Mouse (Mus musculus) lung, embryonic 14.5 days (tissue): ENCODE data around the gene Ppil3. TPM values are rescaled to one million over a fixed set of nuclear protein-coding genes. Genes with fewer than 3 reads are reported as not detected.
A peak's percentile ranks its signal among the peaks of the same experiment; 100 is the strongest.

Experiments
- ATAC-seq: fragments of 200-750 bp; cut with Nextera tagmentation; 2 replicates; pipeline ENCODE4 v1.8.0; 2017; ENCODE audit warnings: mild to moderate bottlenecking, moderate TSS enrichment, moderate library complexity; ENCODE audit not compliant: insufficient read depth
- DNase-seq: peaks from one replicate; pipeline ENCODE4 v3.0.0-alpha.2; 2015
- H3K27ac ChIP-seq: fragments of 300-500 bp; sonication (generic); 2 replicates; pipeline ENCODE4 v1.5.1; 2014; ENCODE audit warnings: low read depth, mild to moderate bottlenecking, moderate library complexity
- H3K27me3 ChIP-seq: fragments of 300-500 bp; sonication (generic); 2 replicates; pipeline ENCODE4 v1.6.1; 2014; ENCODE audit warnings: low read length, control low read depth; ENCODE audit not compliant: insufficient read depth
- H3K36me3 ChIP-seq: fragments of 300-500 bp; sonication (generic); 2 replicates; pipeline ENCODE4 v1.6.1; 2014; ENCODE audit warnings: control low read depth; ENCODE audit not compliant: insufficient read depth
- H3K4me1 ChIP-seq: fragments of 300-500 bp; sonication (generic); 2 replicates; pipeline ENCODE4 v1.6.1; 2014; ENCODE audit warnings: antibody characterized with exemption, control low read depth; ENCODE audit not compliant: insufficient read depth
- H3K4me2 ChIP-seq: fragments of 300-500 bp; sonication (generic); 2 replicates; pipeline ENCODE4 v1.6.1; 2014; ENCODE audit warnings: mild to moderate bottlenecking
- H3K4me3 ChIP-seq: fragments of 300-500 bp; sonication (generic); 2 replicates; pipeline ENCODE4 v1.5.1; 2014; ENCODE audit warnings: low read depth, low read length
- H3K9ac ChIP-seq: fragments of 300-500 bp; sonication (generic); 2 replicates; pipeline ENCODE4 v1.6.1; 2014
- H3K9me3 ChIP-seq: fragments of 300-500 bp; sonication (generic); 2 replicates; pipeline ENCODE4 v1.6.1; 2016; ENCODE audit warnings: low read depth, low read length, control low read depth
- CTCF ChIP-seq: IDR thresholded peaks from 2 replicates; pipeline ENCODE4 v1.5.1; 2016; ENCODE audit warnings: antibody characterized with exemption, low read depth
- WGBS: fragments of 180-500 bp; shearing (Covaris S2); extraction: QIAGEN DNeasy Blood & Tissue Kit; methylation state at CpG from one replicate; pipeline ENCODE4 v1.1.7; 2014; 5-methylcytosine and 5-hydroxymethylcytosine counted together
- polyA plus RNA-seq: library from polyadenylated mRNA; unstranded; fragments of >200 nt; fragmentation: Nextera tagmentation; extraction: Ambion mirVana; gene quantifications from 2 replicates; pipeline ENCODE4 v1.2.1, GENCODE M21; 2014

Ppil3 gene
- polyA plus RNA-seq, 1 experiment from 2014 or later = 61.5 TPM

DNA sequence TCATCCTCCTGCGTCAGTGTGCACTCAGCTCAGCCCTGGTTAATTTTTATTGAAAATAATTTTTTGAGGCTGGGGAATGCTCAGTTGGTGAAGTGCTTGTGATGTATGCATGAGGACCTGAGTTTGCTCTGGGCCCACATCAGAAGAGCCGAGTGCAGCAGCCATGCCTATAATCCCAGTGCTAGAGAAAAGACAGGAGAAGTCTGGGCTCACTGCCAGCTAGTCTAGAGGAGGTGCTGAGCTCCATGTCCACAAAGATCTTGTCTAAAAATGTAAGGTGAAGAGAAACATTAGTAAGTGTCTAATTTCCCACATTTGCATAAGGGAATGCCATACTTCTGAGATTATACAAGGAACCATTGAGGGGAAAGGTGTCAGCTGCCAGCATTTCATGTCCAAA lies 13.6 kb upstream of the Ppil3 start:
- 63% methylated on average over 2 of the region's 2 CpGs for WGBS
- no peak for ATAC-seq

DNA sequence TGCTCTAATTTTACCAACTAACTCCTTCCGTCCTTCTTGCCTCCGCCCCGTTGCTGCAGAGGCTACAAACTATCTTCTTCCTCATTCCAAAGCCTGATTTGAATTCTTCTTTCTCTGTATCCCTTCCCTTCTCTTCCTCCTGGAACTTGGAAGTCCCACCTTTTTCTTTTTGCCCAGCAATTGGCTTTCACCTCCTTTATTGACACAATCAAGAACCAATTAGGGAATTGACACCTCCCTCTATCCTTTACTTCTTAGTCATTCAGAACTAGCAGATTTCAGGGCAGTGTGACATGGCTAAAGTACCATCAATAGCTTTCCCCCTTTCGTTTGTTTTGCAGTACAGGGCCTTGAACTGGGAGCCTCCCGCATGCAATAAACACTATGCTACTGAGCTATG lies 12.9 kb upstream of the Ppil3 start:
- H3K4me2 ChIP-seq = no peak overlapping the region
- no peaks in the 10 kb centered on the region for H3K27me3 ChIP-seq
- ATAC-seq (no peak), DNase-seq (no peak)
- no peak overlapping the region for H3K27ac ChIP-seq
- TF ChIP-seq CTCF = no peak
- 90% methylated on average over 5 of the region's 5 CpGs for WGBS
- H3K4me1 ChIP-seq = no peaks in the 10 kb centered on the region
- H3K4me3 ChIP-seq = no peak overlapping the region
- peaks cover 96% of the 10 kb centered on the region for H3K36me3 ChIP-seq
- no peak overlapping the region for H3K9ac ChIP-seq
- H3K9me3 ChIP-seq = no peaks in the 10 kb centered on the region

More for the DNA sequence above, 13.6 kb upstream of the Ppil3 start:
- Histone ChIP-seq H3K4me3 (no peak overlapping the region), H3K9me3 (no peaks in the 10 kb centered on the region), H3K4me2 (no peak overlapping the region), H3K27ac (no peak overlapping the region), H3K36me3 (peaks cover 97% of the 10 kb centered on the region), H3K4me1 (no peaks in the 10 kb centered on the region), H3K27me3 (no peaks in the 10 kb centered on the region), H3K9ac (no peak overlapping the region)
- TF ChIP-seq CTCF = no peak
- DNase-seq = peak; percentile 29

DNA sequence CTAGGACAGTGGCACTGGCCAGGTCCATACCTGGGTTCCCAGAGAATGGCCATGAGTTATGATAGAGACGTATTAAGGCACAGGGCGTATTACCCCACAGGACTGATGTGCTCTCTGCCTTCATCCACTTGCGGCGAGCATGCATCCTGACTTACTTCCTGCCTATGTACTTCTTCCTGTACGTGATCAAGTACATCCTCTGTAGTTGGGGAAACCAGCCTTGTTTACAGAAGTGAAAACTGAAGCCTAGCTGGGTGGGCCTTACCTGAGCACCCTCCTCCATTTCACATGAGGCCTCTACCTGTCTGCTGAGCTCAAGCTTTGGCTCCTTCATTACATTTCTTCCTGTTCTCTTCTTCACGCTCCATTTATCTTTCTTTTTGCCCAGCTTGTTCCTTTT lies 9.0 kb upstream of the Ppil3 start:
- no peaks in the 10 kb centered on the region for H3K27me3 ChIP-seq
- ATAC-seq (no peak), DNase-seq (no peak)
- no peaks in the 10 kb centered on the region for H3K4me1 ChIP-seq
- H3K36me3 ChIP-seq = peaks cover 87% of the 10 kb centered on the region
- no peak overlapping the region for H3K27ac ChIP-seq
- no peak overlapping the region for H3K9ac ChIP-seq
- H3K4me2 ChIP-seq = no peak overlapping the region
- WGBS = 86% methylated on average over 6 of the region's 6 CpGs
- H3K9me3 ChIP-seq = no peaks in the 10 kb centered on the region
- H3K4me3 ChIP-seq = no peak overlapping the region
- no peak for TF ChIP-seq CTCF

DNA sequence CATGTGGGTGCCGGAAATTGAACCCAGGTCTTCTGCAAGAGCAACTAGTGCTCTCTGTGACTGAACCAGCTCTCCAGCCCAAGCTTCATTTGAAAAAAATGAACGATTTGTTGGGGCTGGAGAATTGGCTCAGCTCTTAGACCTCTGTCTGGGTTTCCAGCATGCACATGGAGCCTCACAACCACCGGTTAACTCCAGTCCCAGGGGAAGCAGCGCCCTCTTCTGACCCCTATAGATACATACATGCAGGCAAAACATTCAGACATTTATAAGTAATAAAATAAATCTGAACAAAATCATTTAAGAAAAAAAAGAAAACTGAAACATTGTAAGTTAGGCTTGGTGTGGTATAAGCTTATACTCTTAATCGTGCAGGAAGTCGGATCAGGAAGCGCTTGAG lies 3.1 kb upstream of the Ppil3 start:
- no peak for ATAC-seq
- Histone ChIP-seq H3K9ac (no peak overlapping the region), H3K4me3 (no peak overlapping the region), H3K27me3 (no peaks in the 10 kb centered on the region), H3K4me1 (no peaks in the 10 kb centered on the region), H3K27ac (no peak overlapping the region), H3K9me3 (no peaks in the 10 kb centered on the region), H3K36me3 (peaks cover 42% of the 10 kb centered on the region), H3K4me2 (no peak overlapping the region)
- TF ChIP-seq CTCF = no peak
- DNase-seq = no peak
- 76% methylated on average over 7 of the region's 7 CpGs for WGBS

DNA sequence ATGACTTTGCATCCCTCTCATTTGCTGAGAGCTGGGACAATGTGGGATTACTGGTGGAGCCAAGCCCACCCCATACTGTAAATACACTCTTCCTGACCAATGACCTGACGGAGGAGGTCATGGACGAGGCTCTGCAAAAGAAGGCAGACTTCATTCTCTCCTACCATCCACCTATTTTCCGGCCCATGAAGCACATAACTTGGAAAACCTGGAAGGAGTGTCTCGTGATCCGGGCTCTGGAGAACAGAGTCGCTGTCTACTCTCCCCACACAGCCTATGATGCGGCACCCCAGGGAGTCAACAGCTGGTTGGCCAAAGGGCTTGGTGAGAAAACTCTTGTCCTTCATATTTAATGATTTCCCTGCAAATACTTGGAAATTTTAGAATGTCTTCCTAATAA lies 2.5 kb upstream of the Ppil3 start:
- no peak for TF ChIP-seq CTCF
- no peak overlapping the region for H3K27ac ChIP-seq
- 92% methylated on average over 7 of the region's 7 CpGs for WGBS
- ATAC-seq (no peak), DNase-seq (no peak)
- H3K36me3 ChIP-seq = peaks cover 36% of the 10 kb centered on the region
- no peaks in the 10 kb centered on the region for H3K4me1 ChIP-seq
- no peaks in the 10 kb centered on the region for H3K27me3 ChIP-seq
- no peak overlapping the region for H3K4me3 ChIP-seq
- no peaks in the 10 kb centered on the region for H3K9me3 ChIP-seq
- H3K4me2 ChIP-seq = no peak overlapping the region
- H3K9ac ChIP-seq = no peak overlapping the region

DNA sequence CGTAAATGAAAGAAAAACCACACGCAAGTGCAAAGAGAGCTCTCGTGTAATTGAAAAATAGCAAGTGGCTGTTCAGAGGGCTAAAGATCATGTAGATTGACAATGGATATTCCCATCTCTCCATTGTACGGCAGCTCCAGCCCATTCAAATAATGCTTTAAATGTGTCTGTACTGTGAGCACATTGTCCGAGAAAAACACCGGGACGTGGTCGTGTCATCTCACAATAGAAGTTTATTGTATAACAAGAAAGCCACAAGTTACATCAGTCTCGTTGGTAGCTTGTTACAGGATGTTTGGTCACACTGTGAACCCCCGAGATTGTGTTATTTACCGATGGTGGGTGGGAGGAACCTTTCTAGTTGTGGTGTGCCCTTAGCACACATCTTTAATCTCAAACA lies 575 bp upstream of the Ppil3 start:
- WGBS = 3% methylated on average over 11 of the region's 11 CpGs
- no peak for ATAC-seq

DNA sequence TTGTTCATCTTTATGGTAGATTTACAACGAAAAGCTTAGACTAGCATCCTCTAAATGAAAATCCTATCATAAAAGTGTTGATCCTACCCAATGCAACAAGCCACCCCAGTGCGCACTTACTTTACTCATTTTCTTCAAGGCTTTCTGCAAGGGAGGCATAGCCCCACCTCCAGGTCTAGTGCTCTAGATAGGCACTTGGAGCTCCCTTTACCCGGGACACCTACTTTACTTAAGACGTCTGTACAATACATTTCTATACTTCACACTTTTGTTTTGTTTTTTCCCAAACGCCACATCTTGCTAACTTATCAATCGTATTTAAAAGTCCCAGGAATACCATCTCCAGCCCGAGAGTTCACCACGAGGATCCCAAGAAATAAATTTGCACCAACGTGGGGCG lies 595 bp downstream of the Ppil3 start:
- Histone ChIP-seq H3K36me3 (peaks cover 39% of the 10 kb centered on the region), H3K4me1 (no peaks in the 10 kb centered on the region), H3K27ac (peak overlapping the region; percentile 93), H3K9ac (peak overlapping the region; percentile 82), H3K9me3 (no peaks in the 10 kb centered on the region), H3K27me3 (no peaks in the 10 kb centered on the region), H3K4me3 (peak overlapping the region; percentile 70), H3K4me2 (peak overlapping the region; percentile 76)
- no peak for ATAC-seq
- DNase-seq = no peak
- 7% methylated on average over 10 of the region's 10 CpGs for WGBS
- TF ChIP-seq CTCF = no peak

More for the DNA sequence above, 575 bp upstream of the Ppil3 start:
- no peak for DNase-seq
- no peaks in the 10 kb centered on the region for H3K9me3 ChIP-seq
- H3K4me2 ChIP-seq = peak overlapping the region; percentile 76
- peak overlapping the region; percentile 82 for H3K9ac ChIP-seq
- H3K36me3 ChIP-seq = peaks cover 34% of the 10 kb centered on the region
- H3K4me3 ChIP-seq = peak overlapping the region; percentile 70
- no peaks in the 10 kb centered on the region for H3K4me1 ChIP-seq
- H3K27ac ChIP-seq = peak overlapping the region; percentile 93
- no peak for TF ChIP-seq CTCF
- no peaks in the 10 kb centered on the region for H3K27me3 ChIP-seq

DNA sequence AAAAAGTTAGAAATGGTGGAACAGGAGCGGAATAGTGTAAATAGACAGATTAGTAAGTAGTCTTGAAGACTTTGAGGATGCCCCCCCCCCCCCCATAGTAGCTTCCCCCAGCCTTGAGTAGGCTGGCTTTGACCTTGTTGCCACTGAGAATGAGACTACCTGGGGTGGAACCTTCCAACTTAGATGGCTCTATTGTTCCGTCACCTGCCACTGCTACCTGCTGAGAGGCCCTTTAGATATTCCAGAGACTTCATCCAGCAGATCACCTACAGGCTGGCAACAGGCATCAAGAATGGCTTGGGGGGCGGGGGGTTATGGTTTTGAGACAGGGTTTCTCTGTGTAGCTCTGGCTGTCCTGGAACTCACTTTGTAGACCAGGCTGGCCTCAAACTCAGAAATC lies 20.7 kb downstream of the Ppil3 start:
- 84% methylated on average over 3 of the region's 3 CpGs for WGBS
- ATAC-seq (no peak), DNase-seq (no peak)
- no peak for TF ChIP-seq CTCF
- Histone ChIP-seq H3K4me3 (no peak overlapping the region), H3K4me2 (no peak overlapping the region; the same call in 1 of the 2 replicates), H3K9me3 (no peaks in the 10 kb centered on the region), H3K4me1 (peaks cover 9% of the 10 kb centered on the region; the same call in 1 of the 2 replicates), H3K36me3 (peaks cover 21% of the 10 kb centered on the region), H3K9ac (no peak overlapping the region), H3K27me3 (no peaks in the 10 kb centered on the region), H3K27ac (no peak overlapping the region)
